Mouse (Mus musculus): ENCODE results near the gene Gm5269.

Gene Gm5269

GRCm38 (mm10) chr1:45881228-45881832, 8.7 kb downstream of the Gm5269 start:
- no peak for DNase-seq (ENCODE audit: low spot score in 2 of 2)

DNA sequence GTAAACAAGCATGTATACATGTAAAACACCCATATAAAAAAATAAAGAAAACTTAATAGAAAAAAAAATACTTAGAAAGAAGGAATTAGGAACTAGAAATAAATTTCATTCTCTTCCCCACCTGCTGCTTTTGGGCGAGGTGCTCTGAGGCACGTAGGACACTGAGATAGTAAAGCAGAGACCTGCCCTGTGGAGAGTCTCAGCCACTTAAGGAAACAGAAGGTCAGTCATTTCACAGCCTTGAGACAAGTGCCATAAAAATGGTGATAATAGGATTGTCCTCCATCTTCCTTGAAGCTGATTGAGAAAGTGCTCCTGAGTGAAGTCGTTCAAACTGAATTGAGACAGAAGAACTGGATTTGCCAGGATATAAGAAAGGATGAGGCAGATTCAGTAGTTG, 12.6 kb downstream of the Gm5269 start:
- no peak for DNase-seq (ENCODE audit: low spot score in 2 of 2)

GRCm38 (mm10) chr1:45876450-45877198, 13.4 kb downstream of the Gm5269 start:
- no peak for DNase-seq (ENCODE audit: low spot score in 2 of 2)

- DNase-seq (ENCODE audit: low spot score in 2 of 2), result no peak
Observed at GRCm38 (mm10) chr1:45875640-45876039, 14.4 kb downstream of the Gm5269 start.

DNA sequence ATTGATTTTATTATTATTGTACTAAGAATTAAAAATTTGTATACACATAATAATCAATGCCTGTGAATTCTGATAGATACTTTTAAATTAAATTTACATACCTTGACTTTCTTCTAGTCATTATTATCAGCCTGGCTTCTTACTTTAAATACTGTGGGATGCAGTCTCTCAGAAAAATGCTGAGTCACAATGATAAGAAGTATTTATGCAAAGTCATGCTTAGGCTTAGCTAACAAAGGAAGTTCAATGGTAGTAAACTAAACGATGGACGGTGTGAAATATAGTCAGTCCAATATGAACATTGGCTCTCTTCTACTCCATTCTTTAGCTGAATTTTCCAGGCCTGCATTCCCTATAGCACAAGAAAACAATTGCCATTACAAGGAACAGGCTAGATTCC, 16.8 kb downstream of the Gm5269 start:
- DNase-seq (ENCODE audit: low spot score in 2 of 2), result no peak

- DNase-seq (ENCODE audit: low spot score in 2 of 2), result no peak
Observed at GRCm38 (mm10) chr1:45868479-45869137, 21.5 kb downstream of the Gm5269 start.

GRCm38 (mm10) chr1:45868050-45868449, 22.0 kb downstream of the Gm5269 start:
- no peak for DNase-seq (ENCODE audit: low spot score in 2 of 2)

DNA sequence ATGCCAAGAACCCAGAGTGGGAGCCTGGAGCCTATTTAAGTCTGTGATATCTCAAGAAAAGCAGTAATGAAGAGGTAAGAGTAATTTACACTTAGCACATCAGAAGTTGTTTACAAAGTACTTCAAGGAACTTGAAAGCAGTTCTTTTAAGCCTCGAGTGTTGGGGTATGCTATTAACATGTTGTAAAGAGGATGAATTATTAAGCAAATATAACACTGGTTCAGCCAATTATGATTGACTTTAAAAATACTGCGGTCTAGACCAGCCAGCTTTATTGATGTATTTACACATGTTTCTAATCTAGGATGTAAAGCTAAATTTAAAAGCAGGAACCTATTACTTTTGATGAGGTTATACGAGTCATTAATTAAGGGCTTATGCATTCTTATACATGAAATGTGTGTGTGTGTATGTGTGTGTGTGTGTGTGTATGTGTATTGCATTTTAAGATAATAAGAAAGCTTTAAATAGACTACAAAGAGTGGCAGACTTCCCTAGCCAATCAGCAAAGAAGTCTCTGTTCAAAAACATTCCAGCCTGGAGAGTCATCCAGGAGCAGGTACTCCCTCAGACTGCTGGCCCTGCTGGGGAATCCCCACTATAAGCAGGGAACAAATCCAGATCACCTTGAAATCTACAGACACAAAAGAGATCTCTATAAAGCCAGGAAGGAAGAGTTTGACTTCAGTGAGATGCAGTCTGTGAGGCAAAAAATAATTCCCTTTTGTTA, 23.6 kb downstream of the Gm5269 start:
- DNase-seq (ENCODE audit: low spot score in 2 of 2), result no peak

GRCm38 (mm10) chr1:45865727-45866126, 24.3 kb downstream of the Gm5269 start:
- DNase-seq (ENCODE audit: low spot score in 2 of 2), result no peak

- no peak for DNase-seq (ENCODE audit: low spot score in 2 of 2)
Observed at GRCm38 (mm10) chr1:45865316-45865715, 24.8 kb downstream of the Gm5269 start.

- DNase-seq (ENCODE audit: low spot score in 2 of 2), result peak in 1 of 2 experiments; percentile 23
Observed at GRCm38 (mm10) chr1:45864564-45865014, 25.5 kb downstream of the Gm5269 start.

GRCm38 (mm10) chr1:45863641-45864040, 26.4 kb downstream of the Gm5269 start:
- no peak for DNase-seq (ENCODE audit: low spot score in 2 of 2)

DNA sequence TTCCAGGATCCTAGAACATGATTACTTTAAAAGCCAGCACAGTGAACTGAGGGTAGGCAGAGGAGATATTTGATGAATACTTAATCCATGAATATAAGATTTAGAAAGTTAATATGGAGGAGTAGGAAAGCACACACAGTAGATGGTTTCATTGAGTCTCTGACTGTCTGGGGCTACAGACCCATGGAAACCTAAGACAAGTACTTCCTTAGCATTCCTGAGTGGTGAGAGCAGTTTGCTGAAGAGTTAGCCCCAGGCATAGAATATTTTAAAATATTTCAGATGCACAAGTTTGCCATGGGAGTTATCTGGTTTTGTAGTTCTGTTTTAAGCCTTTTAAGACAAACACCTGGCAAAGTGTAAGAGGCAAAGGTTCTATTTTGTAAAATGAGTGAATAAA, 28.9 kb downstream of the Gm5269 start:
- DNase-seq (ENCODE audit: low spot score in 2 of 2), result no peak

- DNase-seq (ENCODE audit: low spot score in 2 of 2), result no peak
Observed at GRCm38 (mm10) chr1:45860349-45860748, 29.7 kb downstream of the Gm5269 start.

DNA sequence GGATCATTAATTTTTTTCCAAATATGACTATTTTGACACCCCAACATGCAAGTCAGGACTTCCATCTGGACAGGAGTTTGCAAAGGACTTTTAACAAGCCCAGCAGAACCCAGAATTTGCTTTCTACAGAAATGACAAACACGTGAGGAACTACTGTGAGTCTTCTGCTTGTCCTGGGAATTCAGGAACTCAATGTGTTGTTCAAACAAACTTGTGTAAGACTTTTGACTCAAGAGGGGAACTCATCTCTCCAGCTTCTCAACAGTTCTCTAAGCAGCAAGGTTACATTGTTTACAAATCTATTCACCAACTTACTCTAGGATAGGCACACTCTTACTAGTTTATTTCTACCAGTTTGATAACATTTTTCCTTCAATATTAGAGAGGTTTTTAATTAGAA, 32.0 kb downstream of the Gm5269 start:
- no peak for DNase-seq (ENCODE audit: low spot score in 2 of 2)

DNA sequence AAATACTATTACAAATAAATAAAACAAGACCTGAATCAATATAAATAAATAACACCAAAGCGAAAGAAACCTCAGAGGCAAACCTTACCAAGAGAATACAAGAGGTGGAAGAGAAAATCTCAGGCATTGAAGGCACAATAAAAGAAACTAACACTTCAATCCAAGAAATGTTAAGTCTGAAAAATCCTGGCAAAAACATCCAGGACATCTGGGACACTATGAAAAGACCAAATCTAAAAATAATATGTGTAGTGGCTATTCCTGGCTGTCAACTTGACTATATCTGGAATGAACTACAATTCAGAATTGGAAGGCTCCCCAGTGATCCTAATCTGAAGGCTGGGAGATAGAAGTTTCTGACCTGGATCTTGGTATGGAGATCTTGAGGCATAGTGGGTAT, 44.6 kb downstream of the Gm5269 start:
- no peak for DNase-seq (ENCODE audit: low spot score in 2 of 2)

Data from urinary bladder, postnatal 4 days (tissue).